Comparison of ENCODE assay signal across 15 mouse cellular contexts in the genomic region with DNA sequence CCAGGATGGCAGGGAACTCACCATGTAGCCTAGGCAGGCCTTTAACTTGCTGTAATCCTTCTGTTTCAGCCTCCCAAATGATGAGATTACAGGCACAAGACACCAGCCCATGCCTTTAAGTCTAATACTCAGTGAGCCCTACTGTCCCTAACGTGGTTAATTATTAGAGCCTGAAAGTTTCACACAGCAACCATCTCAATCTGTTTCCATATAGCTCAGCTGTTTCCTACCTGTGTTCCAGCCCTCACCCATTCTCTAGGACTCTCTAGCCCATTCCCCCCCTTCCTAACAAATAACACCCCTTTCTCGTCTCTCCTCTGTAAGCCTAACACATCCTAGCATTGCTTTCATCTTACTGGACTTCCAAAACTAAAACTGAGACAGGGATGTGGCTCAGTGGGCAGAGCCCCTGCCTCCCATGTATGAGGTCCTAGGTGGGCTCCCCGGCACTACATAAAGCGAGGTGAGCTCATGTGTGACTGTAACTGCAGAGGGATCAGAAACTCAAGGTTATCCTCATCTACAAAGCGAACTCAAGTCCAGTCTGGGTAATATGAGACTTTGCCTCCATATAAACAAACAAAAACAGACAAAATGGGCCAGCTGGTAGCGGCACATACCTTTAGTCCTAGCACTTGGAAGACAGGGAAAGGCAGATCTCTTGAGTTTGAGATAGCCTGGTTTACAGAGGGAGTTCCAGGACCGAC.
"Had no signal": no experiment of that assay in that cellular context is flagged by ENCODE, and none has a peak within 500 bp of the region (broad histone marks: within the 10 kb centered on the region; RNA-seq: fewer than 3 reads in every experiment).

No protein-coding gene starts in this region.

- H3K4me1 ChIP-seq: limb, embryonic 12.5 days; liver, embryonic 13.5 days had no signal

- H3K27me3 ChIP-seq: limb, embryonic 12.5 days; liver, embryonic 13.5 days had no signal

- H3K4me2 ChIP-seq: limb, embryonic 12.5 days; liver, embryonic 13.5 days; midbrain, embryonic 11.5 days had no signal

- H3K9ac ChIP-seq: limb, embryonic 12.5 days; liver, embryonic 13.5 days had no signal

- H3K9me3 ChIP-seq: limb, embryonic 12.5 days; liver, embryonic 13.5 days had no signal

- DNase-seq: layer of hippocampus, postnatal 36 days; liver, embryonic 13.5 days; lung, adult 2 months; lung, postnatal 14 days; lung, postnatal 4 days; midbrain, embryonic 14.5 days; right cerebral cortex, postnatal 4 days; thymus, adult 2 months; thymus, postnatal 14 days; thymus, postnatal 4 days had no signal

- ATAC-seq: intestine, postnatal 0 days had no signal

- H3K4me3 ChIP-seq: left cerebral cortex, adult 2 months; limb, embryonic 12.5 days; liver, embryonic 13.5 days had no signal

- H3K36me3 ChIP-seq: limb, embryonic 12.5 days; liver, embryonic 13.5 days had no signal

- H3K27ac ChIP-seq: left cerebral cortex, adult 2 months; limb, embryonic 12.5 days; liver, embryonic 13.5 days; stomach, postnatal 0 days had no signal
